Mouse (Mus musculus): Measurements from ENCODE around the gene Mdga2. TPM values are rescaled to one million over a fixed set of nuclear protein-coding genes. Genes with fewer than 3 reads are reported as not detected.

The Mdga2 gene
- polyA plus RNA-seq, 1 experiment from 2014 or later = 20.9 TPM

DNA sequence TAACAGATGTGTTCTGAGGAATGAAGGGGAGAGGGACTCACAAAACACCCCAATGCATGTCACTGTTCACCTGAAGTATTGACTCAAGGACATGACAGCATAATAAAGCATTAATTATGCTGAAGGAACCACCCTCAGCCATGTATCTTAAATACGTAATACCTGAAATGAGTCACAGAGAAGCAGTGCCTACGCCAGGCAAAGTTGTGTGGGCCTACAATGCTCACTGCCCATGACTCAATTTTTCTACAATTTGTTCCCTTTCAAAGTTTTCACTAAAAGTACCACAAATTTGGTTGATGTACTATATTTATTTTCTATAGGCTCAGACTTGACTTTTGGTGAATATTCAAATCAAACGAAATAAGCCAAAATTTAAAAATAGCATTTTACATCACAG, 80.7 kb downstream of the Mdga2 start:
- ATAC-seq (ENCODE audit: low read depth) = no peak
- H3K27me3 ChIP-seq = no peaks in the 10 kb centered on the region
- 90% methylated on average over 3 of the region's 3 CpGs for WGBS

GRCm38 (mm10) chr12:67140131-67140530, 82.2 kb downstream of the Mdga2 start:
- Histone ChIP-seq H3K36me3 (no peaks in the 10 kb centered on the region), H3K4me3 (no peak overlapping the region), H3K4me1 (replicated peaks) (no peaks in the 10 kb centered on the region), H3K4me2 (no peak overlapping the region), H3K27me3 (no peaks in the 10 kb centered on the region), H3K27ac (replicated peaks) (no peak overlapping the region), H3K9ac (no peak overlapping the region), H3K9me3 (no peaks in the 10 kb centered on the region)
- ATAC-seq (ENCODE audit: low read depth) = no peak
- WGBS = 91% methylated on average over 3 of the region's 3 CpGs

More for the DNA sequence above, 80.7 kb downstream of the Mdga2 start:
- Histone ChIP-seq H3K27ac (replicated peaks) (no peak overlapping the region), H3K9me3 (no peaks in the 10 kb centered on the region), H3K4me1 (replicated peaks) (no peaks in the 10 kb centered on the region), H3K4me2 (no peak overlapping the region), H3K36me3 (no peaks in the 10 kb centered on the region), H3K9ac (no peak overlapping the region), H3K4me3 (no peak overlapping the region)

GRCm38 (mm10) chr12:67127457-67127856, 94.9 kb downstream of the Mdga2 start:
- no peaks in the 10 kb centered on the region for H3K36me3 ChIP-seq
- H3K4me3 ChIP-seq = no peak overlapping the region
- H3K4me1 ChIP-seq (replicated peaks) = no peaks in the 10 kb centered on the region
- H3K27me3 ChIP-seq = no peaks in the 10 kb centered on the region
- 97% methylated on average over 2 of the region's 2 CpGs for WGBS
- no peak overlapping the region for H3K9ac ChIP-seq
- H3K27ac ChIP-seq (replicated peaks) = no peak overlapping the region
- H3K9me3 ChIP-seq = no peaks in the 10 kb centered on the region
- no peak overlapping the region for H3K4me2 ChIP-seq
- no peak for ATAC-seq (ENCODE audit: low read depth)

- Histone ChIP-seq H3K4me1 (replicated peaks) (no peaks in the 10 kb centered on the region), H3K27ac (replicated peaks) (no peak overlapping the region), H3K36me3 (no peaks in the 10 kb centered on the region), H3K4me3 (no peak overlapping the region), H3K9me3 (no peaks in the 10 kb centered on the region), H3K4me2 (no peak overlapping the region), H3K9ac (no peak overlapping the region), H3K27me3 (no peaks in the 10 kb centered on the region)
- ATAC-seq (ENCODE audit: low read depth) = no peak
- 36% methylated on average over 3 of the region's 3 CpGs for WGBS
Observed at GRCm38 (mm10) chr12:67123874-67124273, 98.5 kb downstream of the Mdga2 start.

DNA sequence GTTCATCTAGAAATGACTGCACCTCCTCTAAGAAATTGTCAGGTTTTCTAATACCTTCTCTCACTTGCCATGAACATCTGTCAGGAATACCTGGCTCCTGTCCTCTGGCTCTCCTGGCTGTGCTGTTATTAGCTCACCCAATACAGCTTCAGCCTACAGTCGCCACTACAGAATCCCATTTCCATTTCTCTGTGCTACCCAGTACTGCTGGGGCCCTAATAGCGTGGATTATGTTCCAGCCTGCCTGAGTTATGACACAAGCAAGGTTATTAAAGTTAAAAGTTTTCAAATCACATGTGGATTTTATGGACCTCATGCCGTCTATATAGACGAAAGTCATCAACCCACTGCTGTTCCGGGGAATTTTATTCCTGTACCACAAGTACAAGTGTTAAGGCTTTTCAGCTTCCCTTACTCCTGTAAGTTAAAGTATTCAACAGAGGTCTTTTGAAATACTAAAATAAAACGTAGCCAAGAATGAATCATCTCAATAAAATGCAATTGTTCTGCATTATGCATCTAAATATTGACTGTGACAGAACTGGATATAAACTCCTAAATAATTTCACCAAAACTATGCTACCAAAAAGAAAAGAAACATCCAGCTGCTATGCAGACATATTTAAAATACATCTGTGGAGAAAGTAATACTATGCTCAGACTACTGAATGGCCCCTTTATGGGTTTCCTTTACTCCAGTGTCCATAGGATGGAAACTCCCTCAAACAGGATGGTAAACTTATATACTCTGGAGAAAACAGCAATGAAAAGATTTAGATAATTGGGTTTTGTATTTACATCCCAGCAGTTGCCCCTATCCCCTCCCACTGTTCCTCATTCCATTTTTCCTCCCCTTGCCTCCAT, 103.5 kb downstream of the Mdga2 start:
- 65% methylated on average over 6 of the region's 6 CpGs for WGBS
- H3K4me3 ChIP-seq = no peak overlapping the region
- ATAC-seq (ENCODE audit: low read depth) = no peak
- no peaks in the 10 kb centered on the region for H3K27me3 ChIP-seq
- no peak overlapping the region for H3K9ac ChIP-seq
- H3K27ac ChIP-seq (replicated peaks) = no peak overlapping the region
- H3K9me3 ChIP-seq = no peaks in the 10 kb centered on the region
- H3K36me3 ChIP-seq = no peaks in the 10 kb centered on the region
- H3K4me1 ChIP-seq (replicated peaks) = no peaks in the 10 kb centered on the region
- no peak overlapping the region for H3K4me2 ChIP-seq

DNA sequence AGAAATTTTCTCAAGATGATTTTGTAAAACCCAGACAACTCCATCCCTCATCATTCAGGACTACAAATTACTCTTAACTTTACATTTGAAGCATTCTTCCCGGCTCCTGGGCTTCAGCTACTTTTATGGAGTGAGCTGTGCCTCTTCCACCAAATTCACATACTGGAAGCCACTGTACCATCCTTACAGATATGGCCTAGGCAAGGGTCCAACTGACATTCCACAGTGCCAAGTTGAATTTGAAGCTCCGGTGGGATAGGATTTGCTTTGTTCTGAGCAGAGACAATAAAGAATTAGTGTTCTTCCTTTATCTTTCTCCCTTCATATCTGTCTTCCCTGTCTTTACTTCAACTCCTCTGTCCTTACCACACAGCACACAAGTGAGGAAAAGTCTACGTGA, 118.2 kb downstream of the Mdga2 start:
- H3K27ac ChIP-seq (replicated peaks) = no peak overlapping the region
- no peaks in the 10 kb centered on the region for H3K4me1 ChIP-seq (replicated peaks)
- H3K9me3 ChIP-seq = no peaks in the 10 kb centered on the region
- H3K27me3 ChIP-seq = no peaks in the 10 kb centered on the region
- no peak overlapping the region for H3K9ac ChIP-seq
- H3K36me3 ChIP-seq = no peaks in the 10 kb centered on the region
- ATAC-seq (ENCODE audit: low read depth) = no peak
- 83% methylated on average over 3 of the region's 3 CpGs for WGBS
- no peak overlapping the region for H3K4me2 ChIP-seq
- H3K4me3 ChIP-seq = no peak overlapping the region

- Histone ChIP-seq H3K4me1 (replicated peaks) (no peaks in the 10 kb centered on the region), H3K4me2 (no peak overlapping the region), H3K36me3 (no peaks in the 10 kb centered on the region), H3K27me3 (no peaks in the 10 kb centered on the region), H3K9ac (no peak overlapping the region), H3K27ac (replicated peaks) (no peak overlapping the region), H3K4me3 (no peak overlapping the region), H3K9me3 (no peaks in the 10 kb centered on the region)
- no peak for ATAC-seq (ENCODE audit: low read depth)
Observed at GRCm38 (mm10) chr12:67094414-67094813, 127.9 kb downstream of the Mdga2 start.

DNA sequence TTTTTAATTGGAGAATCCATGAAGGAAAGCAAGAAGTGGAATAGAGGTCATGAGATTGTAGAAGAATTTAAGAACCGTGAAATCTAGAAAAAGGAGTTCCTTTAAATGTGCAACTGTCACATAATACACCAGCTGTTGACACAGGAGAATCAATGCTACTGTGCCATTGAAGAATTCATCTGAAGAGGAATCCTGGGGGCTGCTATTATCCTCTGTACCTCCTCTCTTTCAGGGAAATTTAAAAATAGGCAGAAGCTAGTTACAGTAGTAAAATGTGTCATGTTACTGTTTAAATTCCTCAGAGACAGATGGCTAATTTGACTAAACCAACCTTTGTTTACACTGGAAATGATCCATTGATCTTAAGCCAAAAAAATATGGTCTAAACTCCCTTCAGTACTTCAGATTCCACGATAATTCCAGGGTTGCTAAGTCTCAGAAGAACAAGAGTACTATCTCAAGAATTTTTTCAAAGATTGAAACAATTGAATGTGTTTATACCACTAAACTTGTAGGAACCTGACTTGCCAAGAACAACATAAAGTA, 131.9 kb downstream of the Mdga2 start:
- H3K9me3 ChIP-seq = no peaks in the 10 kb centered on the region
- no peak overlapping the region for H3K4me3 ChIP-seq
- no peak for ATAC-seq (ENCODE audit: low read depth)
- no peak overlapping the region for H3K9ac ChIP-seq
- 50% methylated on average over 2 of the region's 2 CpGs for WGBS
- no peaks in the 10 kb centered on the region for H3K36me3 ChIP-seq
- H3K4me1 ChIP-seq (replicated peaks) = no peaks in the 10 kb centered on the region
- H3K4me2 ChIP-seq = no peak overlapping the region
- no peak overlapping the region for H3K27ac ChIP-seq (replicated peaks)
- no peaks in the 10 kb centered on the region for H3K27me3 ChIP-seq

GRCm38 (mm10) chr12:67059136-67060014, 163.0 kb downstream of the Mdga2 start:
- H3K4me1 ChIP-seq (replicated peaks) = no peaks in the 10 kb centered on the region
- H3K27ac ChIP-seq (replicated peaks) = no peak overlapping the region
- H3K27me3 ChIP-seq = no peaks in the 10 kb centered on the region
- no peak overlapping the region for H3K9ac ChIP-seq
- peak; percentile 93 for ATAC-seq (ENCODE audit: low read depth)
- peaks cover 5% of the 10 kb centered on the region; the same call in 1 of the 2 replicates for H3K9me3 ChIP-seq
- H3K4me2 ChIP-seq = no peak overlapping the region
- no peaks in the 10 kb centered on the region for H3K36me3 ChIP-seq
- H3K4me3 ChIP-seq = no peak overlapping the region
- WGBS = 58% methylated on average over 19 of the region's 19 CpGs

DNA sequence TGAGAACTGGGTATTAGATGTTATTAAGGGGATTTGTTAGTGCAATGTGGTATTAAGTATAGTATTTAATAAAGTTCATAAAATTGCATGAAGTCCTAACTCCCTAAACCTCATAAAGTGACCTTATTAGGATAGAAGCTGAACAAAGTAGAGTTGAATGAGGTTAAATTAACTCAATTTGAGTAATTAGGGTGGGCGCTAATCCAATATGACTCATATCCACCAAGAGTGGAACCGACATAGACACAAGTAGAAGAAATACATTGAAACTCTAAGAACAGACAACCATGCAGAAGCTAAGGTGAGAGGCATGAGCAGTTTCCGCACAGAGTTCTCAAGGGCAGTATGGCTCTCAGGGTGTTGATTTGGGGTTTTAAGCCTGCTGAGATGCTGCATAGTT, 165.7 kb downstream of the Mdga2 start:
- no peaks in the 10 kb centered on the region for H3K4me1 ChIP-seq (replicated peaks)
- 97% methylated on average over 3 of the region's 3 CpGs for WGBS
- H3K9me3 ChIP-seq = peaks cover 5% of the 10 kb centered on the region; the same call in 1 of the 2 replicates
- H3K9ac ChIP-seq = no peak overlapping the region
- H3K4me3 ChIP-seq = no peak overlapping the region
- H3K27me3 ChIP-seq = no peaks in the 10 kb centered on the region
- ATAC-seq (ENCODE audit: low read depth) = no peak
- no peak overlapping the region for H3K27ac ChIP-seq (replicated peaks)
- no peaks in the 10 kb centered on the region for H3K36me3 ChIP-seq
- no peak overlapping the region for H3K4me2 ChIP-seq

DNA sequence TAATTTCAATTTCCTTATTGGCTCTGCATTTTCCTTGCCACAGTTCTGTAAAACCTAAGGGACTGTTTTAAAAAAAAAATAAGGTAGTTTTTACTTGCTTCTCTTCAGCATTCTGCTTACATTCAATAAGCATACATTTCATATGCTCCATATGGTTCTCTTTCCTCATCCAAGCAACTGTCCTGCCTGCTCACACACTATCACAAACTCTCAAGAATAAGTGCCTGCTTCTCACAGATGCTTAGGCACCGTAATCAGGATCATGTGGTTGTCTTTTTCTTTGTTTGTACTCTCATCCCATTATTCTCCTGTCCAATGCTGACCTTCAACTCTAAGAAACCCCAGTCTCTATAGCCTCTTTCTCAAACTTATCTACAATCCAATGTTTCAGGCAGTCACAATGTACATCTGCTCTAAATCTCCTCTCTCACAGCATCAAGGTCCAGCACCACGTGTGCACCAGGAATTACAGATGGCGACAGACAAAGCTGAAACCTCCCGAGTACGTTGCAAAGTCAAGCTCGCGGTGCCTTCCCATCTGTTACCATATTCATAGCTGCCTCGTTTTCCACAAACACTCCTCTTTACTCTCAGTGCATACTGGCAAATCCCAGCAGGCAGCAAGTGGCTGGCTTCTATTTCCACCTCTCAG, 177.1 kb downstream of the Mdga2 start:
- Histone ChIP-seq H3K9me3 (no peaks in the 10 kb centered on the region), H3K36me3 (no peaks in the 10 kb centered on the region), H3K4me1 (replicated peaks) (0 out of 2 replicates have a peak, but pooled peaks cover 2% of the 10 kb centered on the region), H3K4me2 (no peak overlapping the region), H3K27ac (replicated peaks) (no peak overlapping the region), H3K4me3 (no peak overlapping the region), H3K9ac (no peak overlapping the region), H3K27me3 (no peaks in the 10 kb centered on the region)
- WGBS = 60% methylated on average over 8 of the region's 8 CpGs
- 0 out of 2 replicates have a peak, but pooled peaks have one; percentile 27 for ATAC-seq (ENCODE audit: low read depth)

GRCm38 (mm10) chr12:67041865-67042264, 180.5 kb downstream of the Mdga2 start:
- H3K4me2 ChIP-seq = no peak overlapping the region
- H3K9me3 ChIP-seq = no peaks in the 10 kb centered on the region
- no peak for ATAC-seq (ENCODE audit: low read depth)
- H3K4me1 ChIP-seq (replicated peaks) = 0 out of 2 replicates have a peak, but pooled peaks cover 2% of the 10 kb centered on the region
- no peaks in the 10 kb centered on the region for H3K36me3 ChIP-seq
- H3K27me3 ChIP-seq = no peaks in the 10 kb centered on the region
- WGBS = 89% methylated on average over 4 of the region's 4 CpGs
- no peak overlapping the region for H3K9ac ChIP-seq
- no peak overlapping the region for H3K27ac ChIP-seq (replicated peaks)
- H3K4me3 ChIP-seq = no peak overlapping the region

Measured in neural tube, embryonic 13.5 days (tissue).